Mouse (Mus musculus): ENCODE measurements around the gene Pfkl. TPM values are rescaled to one million over a fixed set of nuclear protein-coding genes. Genes with fewer than 3 reads are reported as not detected.

Gene Pfkl
- total and polyA plus RNA-seq, 3 experiments: 101 to 115 (median 109) TPM

DNA sequence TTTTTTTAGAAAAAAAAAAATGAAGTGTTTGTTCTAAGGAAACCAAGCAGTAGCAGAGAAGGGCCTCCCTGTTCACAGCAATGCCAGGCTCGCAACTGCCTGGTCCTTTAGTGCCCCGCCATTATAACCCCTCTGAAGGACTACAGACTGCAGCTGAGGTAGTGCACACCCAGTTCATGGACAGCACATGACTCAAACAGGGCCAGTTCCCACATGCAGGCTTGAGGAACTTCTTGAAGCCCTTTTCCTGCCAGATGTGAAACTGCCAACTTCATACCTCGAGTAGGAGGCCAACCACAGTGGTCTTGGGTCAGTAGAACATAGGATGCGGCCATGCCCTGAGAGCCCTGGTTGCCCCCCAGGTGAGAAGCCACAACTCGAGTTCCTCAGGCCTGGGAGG lies 35.6 kb downstream of the Pfkl start:
- Histone ChIP-seq H3K4me3 (no peak overlapping the region), H3K9ac (ENCODE audit: low read depth, low read length) (no peak overlapping the region), H3K4me1 (ENCODE audit: control insufficient read depth, insufficient read depth, low read length) (peaks cover 1% of the 10 kb centered on the region; the same call in 1 of the 2 replicates), H3K36me3 (ENCODE audit: control insufficient read depth, insufficient read depth, low read length) (no peaks in the 10 kb centered on the region), H3K27me3 (ENCODE audit: control insufficient read depth, insufficient read depth, low read length) (no peaks in the 10 kb centered on the region), H3K27ac (no peak overlapping the region), H3K79me2 (replicated peaks; ENCODE audit: control insufficient read depth, insufficient read depth, low read length) (no peaks in the 10 kb centered on the region)
- intact Hi-C loops (cut with DNase I): no loop called here
- WGBS: 57% methylated on average over 5 of the region's 5 CpGs
- no peak for TF ChIP-seq EP300 (IDR thresholded peaks at IDR 0.05; ENCODE audit: insufficient read depth, low read depth, low read length)
- TF ChIP-seq POLR2A (IDR thresholded peaks at IDR 0.05; ENCODE audit: insufficient read depth, low read depth, low read length): no peak
- TF ChIP-seq CTCF (IDR thresholded peaks at IDR 0.05): no peak
- DNase-seq: no peak

- WGBS: 54% methylated on average over 17 of the region's 17 CpGs
- no peak for DNase-seq
Observed at GRCm38 (mm10) chr10:77971709-77972553, 38.0 kb downstream of the Pfkl start.

DNA sequence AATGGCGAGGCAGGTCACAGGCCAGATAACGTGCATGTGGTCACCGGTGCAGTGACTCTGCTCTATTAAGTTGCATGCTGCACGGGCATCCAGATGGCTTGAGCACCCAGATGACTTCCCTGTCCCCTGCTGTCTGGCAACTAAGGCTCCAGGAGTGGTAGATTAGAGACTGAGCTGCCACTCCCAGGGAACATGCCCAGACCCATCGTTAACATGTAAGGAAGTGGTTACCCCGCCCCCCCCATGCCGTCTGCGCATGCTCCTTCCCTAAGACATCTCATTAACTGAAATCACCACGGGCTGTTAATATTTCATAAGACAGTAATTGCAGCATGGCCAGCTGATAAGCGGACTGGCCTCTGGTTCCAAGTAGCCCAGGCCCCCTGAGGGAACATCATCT lies 38.7 kb downstream of the Pfkl start:
- H3K4me1 ChIP-seq (ENCODE audit: control insufficient read depth, insufficient read depth, low read length): no peaks in the 10 kb centered on the region
- H3K27ac ChIP-seq: no peak overlapping the region
- no peak overlapping the region for H3K4me3 ChIP-seq
- H3K9ac ChIP-seq (ENCODE audit: low read depth, low read length): no peak overlapping the region
- no peaks in the 10 kb centered on the region for H3K79me2 ChIP-seq (replicated peaks; ENCODE audit: control insufficient read depth, insufficient read depth, low read length)
- intact Hi-C loops (cut with DNase I): no loop called here
- WGBS: 80% methylated on average over 10 of the region's 10 CpGs
- H3K36me3 ChIP-seq (ENCODE audit: control insufficient read depth, insufficient read depth, low read length): no peaks in the 10 kb centered on the region
- TF ChIP-seq EP300 (IDR thresholded peaks at IDR 0.05; ENCODE audit: insufficient read depth, low read depth, low read length) (no peak), POLR2A (IDR thresholded peaks at IDR 0.05; ENCODE audit: insufficient read depth, low read depth, low read length) (no peak), CTCF (IDR thresholded peaks at IDR 0.05) (no peak)
- peak in 1 of 2 experiments; percentile 40 for DNase-seq
- no peaks in the 10 kb centered on the region for H3K27me3 ChIP-seq (ENCODE audit: control insufficient read depth, insufficient read depth, low read length)

More at GRCm38 (mm10) chr10:77971709-77972553, 38.0 kb downstream of the Pfkl start:
- intact Hi-C loops (cut with DNase I): no loop called here
- no peaks in the 10 kb centered on the region for H3K79me2 ChIP-seq (replicated peaks; ENCODE audit: control insufficient read depth, insufficient read depth, low read length)
- no peaks in the 10 kb centered on the region for H3K36me3 ChIP-seq (ENCODE audit: control insufficient read depth, insufficient read depth, low read length)
- H3K27me3 ChIP-seq (ENCODE audit: control insufficient read depth, insufficient read depth, low read length): no peaks in the 10 kb centered on the region
- TF ChIP-seq POLR2A (IDR thresholded peaks at IDR 0.05; ENCODE audit: insufficient read depth, low read depth, low read length) (no peak), EP300 (IDR thresholded peaks at IDR 0.05; ENCODE audit: insufficient read depth, low read depth, low read length) (no peak), CTCF (IDR thresholded peaks at IDR 0.05) (peak; percentile 37)
- H3K4me3 ChIP-seq: no peak overlapping the region
- H3K9ac ChIP-seq (ENCODE audit: low read depth, low read length): no peak overlapping the region
- no peak overlapping the region for H3K27ac ChIP-seq
- no peaks in the 10 kb centered on the region for H3K4me1 ChIP-seq (ENCODE audit: control insufficient read depth, insufficient read depth, low read length)

DNA sequence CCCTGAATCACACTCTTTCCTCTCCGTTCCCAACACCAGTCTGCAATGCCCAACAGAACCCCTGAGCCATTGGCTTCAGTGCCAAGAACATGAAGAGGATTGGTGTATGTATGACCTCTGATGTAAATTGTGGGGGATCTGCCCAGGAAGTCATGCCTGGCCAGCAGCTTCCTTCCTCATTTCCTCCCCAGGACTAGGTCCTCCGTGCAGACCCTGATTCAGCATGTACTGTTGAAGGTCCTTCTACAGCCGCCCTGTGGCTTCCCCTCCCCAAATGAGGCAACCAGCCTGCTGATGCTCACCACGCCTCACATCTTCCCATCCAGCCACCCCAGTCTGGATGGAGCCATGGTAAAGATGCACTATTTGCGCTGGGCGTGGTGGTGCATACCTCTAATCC lies 39.4 kb downstream of the Pfkl start, which contains the start of gene Trpm2:
Gene Trpm2, minus strand, starts transcription at position 83 of the 400 bp plus-strand sequence.
- Histone ChIP-seq H3K36me3 (ENCODE audit: control insufficient read depth, insufficient read depth, low read length) (no peaks in the 10 kb centered on the region), H3K27ac (no peak within 1 kb of the TSS), H3K27me3 (ENCODE audit: control insufficient read depth, insufficient read depth, low read length) (no peaks in the 10 kb centered on the region), H3K9ac (ENCODE audit: low read depth, low read length) (no peak within 1 kb of the TSS), H3K79me2 (replicated peaks; ENCODE audit: control insufficient read depth, insufficient read depth, low read length) (no peaks in the 10 kb centered on the region), H3K4me1 (ENCODE audit: control insufficient read depth, insufficient read depth, low read length) (no peaks in the 10 kb centered on the region), H3K4me3 (no peak within 1 kb of the TSS)
- DNase-seq: peak in 1 of 2 experiments; percentile 59
- intact Hi-C loops (cut with DNase I): no loop called here
- TF ChIP-seq CTCF (IDR thresholded peaks at IDR 0.05) (no peak), EP300 (IDR thresholded peaks at IDR 0.05; ENCODE audit: insufficient read depth, low read depth, low read length) (no peak), POLR2A (IDR thresholded peaks at IDR 0.05; ENCODE audit: insufficient read depth, low read depth, low read length) (no peak)
- 59% methylated on average over 6 of the region's 6 CpGs for WGBS

GRCm38 (mm10) chr10:77969973-77970325 lies 39.9 kb downstream of the Pfkl start:
- H3K27ac ChIP-seq: no peak overlapping the region
- WGBS: 17% methylated on average over 8 of the region's 8 CpGs
- no peaks in the 10 kb centered on the region for H3K36me3 ChIP-seq (ENCODE audit: control insufficient read depth, insufficient read depth, low read length)
- no peak for DNase-seq
- no peak overlapping the region for H3K4me3 ChIP-seq
- H3K79me2 ChIP-seq (replicated peaks; ENCODE audit: control insufficient read depth, insufficient read depth, low read length): no peaks in the 10 kb centered on the region
- no peak overlapping the region for H3K9ac ChIP-seq (ENCODE audit: low read depth, low read length)
- no peaks in the 10 kb centered on the region for H3K4me1 ChIP-seq (ENCODE audit: control insufficient read depth, insufficient read depth, low read length)
- intact Hi-C loops (cut with DNase I): no loop called here
- TF ChIP-seq CTCF (IDR thresholded peaks at IDR 0.05) (no peak), EP300 (IDR thresholded peaks at IDR 0.05; ENCODE audit: insufficient read depth, low read depth, low read length) (no peak), POLR2A (IDR thresholded peaks at IDR 0.05; ENCODE audit: insufficient read depth, low read depth, low read length) (no peak)
- H3K27me3 ChIP-seq (ENCODE audit: control insufficient read depth, insufficient read depth, low read length): no peaks in the 10 kb centered on the region

- no peak overlapping the region for H3K9ac ChIP-seq (ENCODE audit: low read depth, low read length)
- H3K27me3 ChIP-seq (ENCODE audit: control insufficient read depth, insufficient read depth, low read length): no peaks in the 10 kb centered on the region
- no peaks in the 10 kb centered on the region for H3K4me1 ChIP-seq (ENCODE audit: control insufficient read depth, insufficient read depth, low read length)
- intact Hi-C loops (cut with DNase I): no loop called here
- 8% methylated on average over 26 of the region's 26 CpGs for WGBS
- peak; percentile 50 to 53 for DNase-seq
- TF ChIP-seq CTCF (IDR thresholded peaks at IDR 0.05): no peak
- TF ChIP-seq POLR2A (IDR thresholded peaks at IDR 0.05; ENCODE audit: insufficient read depth, low read depth, low read length): no peak
- TF ChIP-seq EP300 (IDR thresholded peaks at IDR 0.05; ENCODE audit: insufficient read depth, low read depth, low read length): no peak
- no peaks in the 10 kb centered on the region for H3K36me3 ChIP-seq (ENCODE audit: control insufficient read depth, insufficient read depth, low read length)
- H3K27ac ChIP-seq: no peak overlapping the region
- no peaks in the 10 kb centered on the region for H3K79me2 ChIP-seq (replicated peaks; ENCODE audit: control insufficient read depth, insufficient read depth, low read length)
- no peak overlapping the region for H3K4me3 ChIP-seq
Observed at GRCm38 (mm10) chr10:77969274-77969972, 40.5 kb downstream of the Pfkl start.

Measured in heart, adult 2 months (tissue).